Mouse (Mus musculus) liver, postnatal 0 days (tissue): ENCODE measurements around the gene Coro1a.

Experiments
- CTCF ChIP-seq: sonication (generic); IDR thresholded peaks from 2 replicates; pipeline ENCODE4 v1.5.1; 2016; ENCODE audit warnings: antibody characterized with exemption, low read depth
- EP300 ChIP-seq: IDR thresholded peaks from 2 replicates; pipeline ENCODE4 v1.6.1; 2016; ENCODE audit warnings: antibody characterized with exemption, low read depth, mild to moderate bottlenecking

- TF ChIP-seq CTCF, result no peak
- no peak for TF ChIP-seq EP300
Measured at GRCm38 (mm10) chr7:126697838-126698237, 9.7 kb downstream of the Coro1a start.
